Mouse (Mus musculus) large intestine, adult 2 months (tissue): Measurements from ENCODE around the gene Tmem44. TPM values are rescaled to one million over a fixed set of nuclear protein-coding genes. Genes with fewer than 3 reads are reported as not detected.

Source experiments
- DNase-seq: peaks from one replicate; pipeline ENCODE4 v3.0.0-alpha.2; 2012; ENCODE audit warnings: low read depth, low spot score
- WGBS: fragments of 180-500 bp; shearing (Covaris S2); methylation state at CpG from one replicate; pipeline ENCODE4 v1.1.7; 2018; 5-methylcytosine and 5-hydroxymethylcytosine counted together
- polyA plus RNA-seq: library from polyadenylated mRNA; depleted of rRNA; stranded (reverse); fragments of >200 nt; gene quantifications from 2 replicates; pipeline ENCODE4 v1.2.3, GENCODE M21; 2012

Tmem44 gene
- polyA plus RNA-seq, 1 experiment = 2.6 TPM

DNA sequence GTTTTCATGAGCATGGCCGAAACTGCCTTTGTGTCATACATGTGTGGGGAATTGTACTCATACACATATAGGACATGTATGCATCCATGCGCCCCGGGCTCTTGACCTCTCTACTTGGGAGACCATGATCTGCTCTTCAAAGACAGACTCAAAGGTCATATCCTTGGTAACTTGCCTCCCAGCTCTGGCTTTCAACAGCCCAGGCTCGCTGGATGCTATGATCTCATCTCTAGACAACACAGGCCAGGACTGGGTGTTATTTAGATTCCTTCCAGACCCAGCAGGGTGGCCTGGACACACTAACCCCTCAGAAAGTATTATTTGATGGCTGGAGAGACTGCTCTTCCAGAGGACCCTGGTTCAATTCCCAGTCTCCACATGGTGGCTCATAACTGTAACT lies 45.8 kb downstream of the Tmem44 start:
- 68% methylated on average over 4 of the region's 4 CpGs for WGBS
- no peak for DNase-seq

DNA sequence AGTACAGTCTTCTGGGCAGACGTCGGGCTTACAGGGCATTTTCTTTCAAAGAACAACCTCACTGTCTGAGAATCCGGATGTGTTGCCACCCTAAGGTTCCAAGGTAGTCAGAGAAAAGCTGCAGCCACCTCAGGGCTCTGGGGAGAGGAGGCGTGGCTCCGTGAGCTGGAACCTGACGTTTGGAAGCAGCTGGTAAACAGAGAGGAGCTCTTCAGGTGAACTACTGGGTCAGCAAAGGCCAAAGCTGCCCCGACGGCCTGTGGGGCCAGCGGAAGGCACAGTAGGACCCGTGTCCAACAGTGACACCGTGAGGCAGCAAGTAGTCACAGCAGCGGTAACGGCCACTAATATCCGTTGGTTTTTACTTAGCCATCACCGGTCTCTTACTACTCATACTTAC lies 46.7 kb downstream of the Tmem44 start:
- WGBS = 9% methylated on average over 15 of the region's 15 CpGs
- no peak for DNase-seq

DNA sequence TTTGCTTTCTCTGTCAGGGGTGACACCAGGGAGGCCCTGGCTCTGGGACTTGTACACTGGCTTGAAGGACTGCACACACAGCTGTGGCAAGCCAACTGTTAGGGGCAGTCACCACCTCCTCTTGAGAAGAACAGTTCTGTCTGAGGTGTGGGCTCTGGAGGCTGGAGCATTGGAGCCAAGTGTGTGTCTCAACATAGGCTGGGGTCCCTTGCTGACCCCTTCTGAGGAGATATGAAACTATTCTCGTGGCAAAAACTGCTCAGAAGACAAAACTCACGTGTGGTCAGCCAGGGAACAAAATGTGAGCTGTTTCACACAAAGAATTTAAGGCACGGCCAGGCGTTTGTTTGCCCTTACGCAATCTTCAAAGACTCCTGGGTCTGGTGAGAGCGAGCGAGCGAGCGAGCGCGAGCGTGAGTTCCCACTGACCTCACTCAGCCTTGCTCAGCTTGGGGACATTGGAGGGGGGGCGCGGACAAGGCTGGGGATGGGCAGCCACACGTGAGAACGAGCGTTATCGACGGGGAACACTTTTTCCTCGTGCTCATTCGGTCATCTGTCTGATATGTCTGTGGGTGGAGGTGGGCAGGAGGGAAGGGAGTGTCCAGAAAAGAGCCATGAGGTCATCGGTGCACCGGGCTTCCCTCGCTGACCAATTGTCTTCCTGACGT lies 48.3 kb downstream of the Tmem44 start:
- DNase-seq = no peak
- 7% methylated on average over 25 of the region's 25 CpGs for WGBS

GRCm38 (mm10) chr16:30501621-30502020 lies 49.0 kb downstream of the Tmem44 start:
- 90% methylated on average over 5 of the region's 5 CpGs for WGBS
- no peak for DNase-seq

GRCm38 (mm10) chr16:30500223-30500622 lies 50.4 kb downstream of the Tmem44 start:
- no peak for DNase-seq
- WGBS = 77% methylated on average over 7 of the region's 7 CpGs

- WGBS = 75% methylated on average over 16 of the region's 16 CpGs
- no peak for DNase-seq
Measured at GRCm38 (mm10) chr16:30499126-30499857, 51.4 kb downstream of the Tmem44 start.

DNA sequence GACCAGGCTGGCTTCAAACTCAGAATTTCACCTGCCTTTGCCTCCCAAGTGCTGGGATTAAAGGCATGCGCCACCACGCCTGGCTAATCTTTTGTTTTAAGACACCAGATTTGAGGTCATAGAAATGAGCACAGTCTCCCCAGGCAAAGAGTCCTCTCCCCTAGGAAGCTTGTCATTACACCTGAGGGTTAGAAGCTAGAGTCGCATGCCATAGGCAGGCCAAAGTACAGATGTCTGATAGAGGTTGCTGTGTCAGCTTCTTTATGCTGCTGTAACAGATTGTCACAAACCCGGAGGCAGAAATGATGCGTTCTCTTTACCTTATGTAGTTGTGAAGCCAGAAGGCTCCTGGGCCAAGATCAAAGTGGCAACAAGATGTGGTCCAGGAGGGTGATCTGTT lies 53.3 kb downstream of the Tmem44 start:
- whole genome bisulfite sequencing = 91% methylated on average over 5 of the region's 5 CpGs
- DNase-seq = no peak

- DNase-seq = no peak
- WGBS = 53% methylated on average over 6 of the region's 6 CpGs
Measured at GRCm38 (mm10) chr16:30494883-30495282, 55.8 kb downstream of the Tmem44 start.

- DNase-seq = no peak
- 14% methylated on average over 4 of the region's 4 CpGs for WGBS
Measured at GRCm38 (mm10) chr16:30491742-30492141, 58.9 kb downstream of the Tmem44 start.

GRCm38 (mm10) chr16:30490791-30491190 lies 59.9 kb downstream of the Tmem44 start:
- WGBS = 43% methylated on average over 2 of the region's 2 CpGs

DNA sequence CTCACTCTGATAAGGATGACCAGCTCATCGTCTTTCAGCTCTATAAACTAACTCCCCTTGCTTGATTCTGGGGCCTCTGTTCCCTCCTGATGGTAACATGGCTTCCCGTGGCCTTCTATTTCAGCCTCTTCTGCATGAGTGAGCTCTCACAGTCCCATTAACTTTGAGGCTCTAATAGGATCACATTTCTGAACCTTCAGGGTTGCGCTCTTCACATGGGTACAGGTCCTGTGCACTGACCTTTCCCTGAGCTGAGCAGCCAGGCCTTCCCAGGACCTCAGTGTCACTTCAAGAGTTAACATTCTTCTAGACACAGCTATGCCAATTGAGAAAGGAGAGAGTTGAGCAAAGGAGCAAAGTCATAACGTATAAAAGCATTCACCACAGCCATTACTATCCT lies 60.3 kb downstream of the Tmem44 start:
- WGBS = 83% methylated on average over 4 of the region's 4 CpGs
- DNase-seq = no peak

More at GRCm38 (mm10) chr16:30490791-30491190, 59.9 kb downstream of the Tmem44 start:
- no peak for DNase-seq

GRCm38 (mm10) chr16:30489662-30490061 lies 61.0 kb downstream of the Tmem44 start:
- DNase-seq = no peak
- 68% methylated on average over 4 of the region's 4 CpGs for WGBS

DNA sequence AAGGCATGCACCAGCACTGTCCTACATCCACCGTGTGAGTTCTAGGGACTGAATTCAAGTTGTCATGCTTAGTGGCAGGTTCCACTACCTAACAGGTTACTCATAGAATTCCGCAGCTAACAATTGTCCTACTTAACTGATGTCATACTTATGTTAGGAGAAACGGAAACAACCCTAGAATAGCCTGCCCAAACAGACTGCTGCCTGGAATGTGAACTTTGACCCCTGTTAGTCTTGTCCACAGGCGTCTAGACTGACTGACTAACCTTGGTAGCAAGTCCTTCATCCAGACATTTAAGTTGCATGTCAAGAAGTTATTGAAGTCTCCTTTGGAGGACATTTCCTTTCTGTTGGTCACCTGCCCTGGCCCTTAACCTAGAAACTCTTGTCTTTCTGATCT lies 64.1 kb downstream of the Tmem44 start:
- DNase-seq = no peak
- WGBS = 30% methylated on average over 4 of the region's 4 CpGs

- WGBS = 91% methylated on average over 5 of the region's 5 CpGs
- DNase-seq = no peak
Measured at GRCm38 (mm10) chr16:30477791-30478190, 72.9 kb downstream of the Tmem44 start.

DNA sequence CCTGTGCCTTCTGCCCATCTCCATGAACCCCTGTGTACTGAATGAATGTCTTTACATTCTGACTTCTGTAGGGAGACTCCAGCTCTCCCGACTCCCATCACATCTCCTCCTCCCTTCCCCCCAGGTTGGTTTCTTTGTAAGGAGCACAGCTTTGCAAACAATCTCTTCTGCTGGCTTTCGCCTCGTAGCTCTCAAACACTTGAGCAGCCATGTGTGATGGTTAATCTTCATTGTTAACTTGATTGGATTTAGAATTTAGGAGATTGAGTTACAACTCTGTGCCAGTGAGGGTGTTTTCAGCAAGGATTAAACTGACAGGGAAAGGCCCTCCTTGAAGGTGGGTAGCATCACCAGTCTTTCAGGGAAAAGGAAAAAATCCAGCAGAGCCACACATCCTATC lies 73.6 kb downstream of the Tmem44 start:
- WGBS = 88% methylated on average over 3 of the region's 3 CpGs
- DNase-seq = no peak

GRCm38 (mm10) chr16:30475633-30476461 lies 74.8 kb downstream of the Tmem44 start:
- DNase-seq = no peak
- WGBS = 66% methylated on average over 10 of the region's 10 CpGs

DNA sequence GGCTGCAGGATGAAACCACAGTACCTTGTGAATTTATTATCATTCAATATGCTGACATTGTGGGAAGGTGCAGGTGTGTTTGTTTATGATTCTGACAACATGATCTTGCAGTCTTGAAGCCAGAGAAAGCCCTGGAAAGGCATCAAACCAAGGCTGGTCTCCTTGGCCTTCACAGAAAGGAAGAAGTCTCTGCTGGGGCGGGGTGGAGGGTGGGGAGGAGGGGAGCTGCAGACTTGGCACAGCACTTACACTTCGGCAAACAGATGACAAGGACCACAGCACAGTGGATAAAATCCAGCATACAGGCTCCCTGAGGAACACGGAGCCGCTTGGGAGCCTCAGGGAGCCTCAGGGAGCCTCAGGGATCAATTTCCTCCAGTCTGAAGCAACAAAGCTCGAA lies 78.2 kb downstream of the Tmem44 start:
- peak; percentile 62 for DNase-seq
- 16% methylated on average over 5 of the region's 5 CpGs for WGBS

DNA sequence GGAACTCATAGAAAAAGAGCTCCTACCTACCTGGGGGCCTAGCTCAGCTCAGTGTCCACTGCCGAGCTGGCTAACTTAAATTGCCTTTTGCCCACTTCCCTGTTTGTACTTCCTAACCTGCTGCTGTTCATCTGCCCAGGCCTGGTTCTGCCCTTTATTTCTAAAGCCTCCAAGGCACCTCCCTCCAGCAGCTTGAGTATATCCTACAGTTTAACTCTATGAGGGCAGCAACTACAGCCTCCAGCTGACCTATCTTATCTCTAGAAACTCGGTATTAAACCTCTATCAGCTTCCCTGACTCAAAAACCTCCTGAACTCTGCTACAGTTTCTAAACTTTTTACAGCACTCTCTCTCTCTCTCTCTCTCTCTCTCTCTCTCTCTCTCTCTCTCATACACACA lies 78.7 kb downstream of the Tmem44 start:
- DNase-seq = peak; percentile 22
- 35% methylated on average over 2 of the region's 2 CpGs for WGBS

GRCm38 (mm10) chr16:30468944-30469343 lies 81.7 kb downstream of the Tmem44 start:
- 96% methylated on average over 6 of the region's 6 CpGs for WGBS
- DNase-seq = no peak

DNA sequence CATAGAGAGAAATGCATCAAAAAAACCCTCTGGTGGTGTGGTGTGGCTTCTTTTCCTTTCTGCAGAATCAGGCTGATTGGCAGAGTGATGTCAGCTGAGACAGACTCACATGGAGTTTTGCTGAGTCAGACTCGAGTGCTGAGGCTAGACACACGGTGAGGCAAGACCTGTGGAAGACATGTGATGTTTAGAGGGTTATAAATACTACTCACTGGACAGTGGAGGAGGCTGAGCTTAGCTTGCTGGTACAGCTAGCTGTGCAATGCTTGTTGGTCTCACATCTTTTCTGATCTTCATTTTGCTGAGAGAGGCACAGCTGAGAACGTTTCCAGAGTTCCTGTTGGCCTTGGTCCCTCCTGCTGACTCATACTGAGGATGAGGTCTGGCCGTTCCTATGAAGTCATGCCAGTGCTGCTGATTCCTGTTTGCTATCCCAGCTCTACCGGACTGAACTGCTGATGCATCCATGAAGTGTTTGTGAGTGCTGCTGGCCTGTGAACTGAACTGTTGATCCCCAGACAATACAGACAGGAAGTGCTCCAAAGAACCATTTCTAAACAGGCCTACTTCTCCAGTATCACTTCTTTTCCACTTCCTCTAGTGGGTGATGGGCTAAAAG lies 84.9 kb downstream of the Tmem44 start:
- no peak for DNase-seq

More for the DNA sequence above, 84.9 kb downstream of the Tmem44 start:
- WGBS = 46% methylated on average over 5 of the region's 5 CpGs
